Mouse (Mus musculus): ENCODE measurements around the gene Olfr71. TPM values are rescaled to one million over a fixed set of nuclear protein-coding genes. Genes with fewer than 3 reads are reported as not detected.

Gene Olfr71
- total RNA-seq, 1 experiment = not detected

DNA sequence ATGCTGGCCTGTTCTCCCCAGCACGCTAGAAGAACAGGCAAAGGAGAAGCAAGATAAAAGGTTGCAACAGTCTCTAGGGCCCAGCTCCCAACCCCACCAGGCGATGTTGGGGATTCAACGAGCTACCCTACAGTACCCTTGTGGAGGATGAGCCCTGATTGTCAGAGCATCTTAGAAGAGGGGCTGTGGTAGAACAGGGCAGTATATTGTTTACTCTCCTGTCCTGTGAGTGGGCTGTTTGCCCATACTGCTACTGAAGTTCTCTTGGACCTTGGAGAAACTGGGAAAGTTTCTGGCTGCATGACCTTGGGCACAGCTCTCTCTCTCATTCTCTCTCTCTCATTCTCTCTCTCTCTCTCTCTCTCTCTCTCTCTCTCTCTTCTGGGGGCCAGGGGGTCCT, 19.1 kb upstream of the Olfr71 start:
- no peak overlapping the region for H3K4me3 ChIP-seq (ENCODE audit: insufficient read depth in 1 of 2, low read depth in 1 of 2, low read length in 2 of 2, poor library complexity in 1 of 2, severe bottlenecking in 1 of 2)
- H3K9me3 ChIP-seq (ENCODE audit: control insufficient read depth, insufficient read depth, low read depth, low read length) = no peaks in the 10 kb centered on the region
- no peaks in the 10 kb centered on the region for H3K36me3 ChIP-seq (ENCODE audit: control insufficient read depth, insufficient read depth, low read length, poor library complexity, severe bottlenecking)
- no peak for DNase-seq (ENCODE audit: low read depth, low spot score)
- no peak overlapping the region for H3K27ac ChIP-seq (ENCODE audit: insufficient read depth, low read depth, low read length, poor library complexity, severe bottlenecking)
- in situ Hi-C loops (cut with MboI; ENCODE audit: low sequenced_read_pairs in 2 of 2, unreplicated experiment in 2 of 2) = loop anchor here (25.0 kb wide), 1 partner anchor 133 kb away; the partner anchor contains the start of gene Olfr155 (in 2 of the 2)
- no peak overlapping the region for H3K9ac ChIP-seq (ENCODE audit: insufficient read depth, low read depth, low read length, poor library complexity, severe bottlenecking)
- TF ChIP-seq CHD2 (IDR thresholded peaks at IDR 0.05; ENCODE audit: low read depth, low read length) (no peak), ZNF384 (IDR thresholded peaks at IDR 0.05; ENCODE audit: low read depth, low read length) (no peak), MAFK (IDR thresholded peaks at IDR 0.05; ENCODE audit: insufficient read depth, low read depth, low read length) (no peak), ZC3H11A (IDR thresholded peaks at IDR 0.05; ENCODE audit: borderline replicate concordance, low read depth, low read length) (no peak), HCFC1 (IDR thresholded peaks at IDR 0.05; ENCODE audit: borderline replicate concordance, insufficient read depth, low read length) (no peak)
- H3K4me1 ChIP-seq (ENCODE audit: control insufficient read depth in 2 of 2, insufficient read depth in 2 of 2, low read length in 2 of 2, poor library complexity in 1 of 2) = peaks cover 5 to 13% of the 10 kb centered on the region in 2 experiments; a peak in 3 of 4 replicates

DNA sequence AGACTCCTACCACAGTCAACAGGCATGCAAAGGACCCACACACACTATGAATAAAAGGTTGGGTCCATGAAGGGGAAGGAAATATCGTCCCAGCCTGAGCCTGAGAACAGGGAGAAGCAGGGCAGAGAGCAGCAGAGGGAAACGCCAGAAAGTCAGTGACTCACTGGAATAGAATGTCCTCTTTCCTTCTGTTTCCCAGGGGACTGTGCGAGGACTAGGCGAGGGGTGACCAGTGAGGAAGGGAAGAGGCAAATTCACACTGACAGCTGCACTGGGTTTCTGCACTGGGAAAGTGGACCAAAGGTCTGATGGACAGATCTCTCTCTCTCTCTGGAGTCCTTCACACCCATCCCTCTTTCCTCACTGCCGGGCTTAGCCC, 18.5 kb upstream of the Olfr71 start:
- TF ChIP-seq HCFC1 (IDR thresholded peaks at IDR 0.05; ENCODE audit: borderline replicate concordance, insufficient read depth, low read length) (no peak), ZC3H11A (IDR thresholded peaks at IDR 0.05; ENCODE audit: borderline replicate concordance, low read depth, low read length) (no peak), MAFK (IDR thresholded peaks at IDR 0.05; ENCODE audit: insufficient read depth, low read depth, low read length) (no peak)
- H3K36me3 ChIP-seq (ENCODE audit: control insufficient read depth, insufficient read depth, low read length, poor library complexity, severe bottlenecking) = no peaks in the 10 kb centered on the region
- no peak overlapping the region for H3K4me3 ChIP-seq (ENCODE audit: insufficient read depth in 1 of 2, low read depth in 1 of 2, low read length in 2 of 2, poor library complexity in 1 of 2, severe bottlenecking in 1 of 2)
- H3K4me1 ChIP-seq (ENCODE audit: control insufficient read depth in 2 of 2, insufficient read depth in 2 of 2, low read length in 2 of 2, poor library complexity in 1 of 2) = peaks cover 5 to 13% of the 10 kb centered on the region in 2 experiments; a peak in 3 of 4 replicates
- in situ Hi-C loops (cut with MboI; ENCODE audit: low sequenced_read_pairs in 2 of 2, unreplicated experiment in 2 of 2) = loop anchor here (25.0 kb wide), 1 partner anchor 134 kb away; the partner anchor contains the start of gene Olfr155 (in 2 of the 2)
- no peak overlapping the region for H3K27ac ChIP-seq (ENCODE audit: insufficient read depth, low read depth, low read length, poor library complexity, severe bottlenecking)
- no peak for DNase-seq (ENCODE audit: low read depth, low spot score)
- no peaks in the 10 kb centered on the region for H3K9me3 ChIP-seq (ENCODE audit: control insufficient read depth, insufficient read depth, low read depth, low read length)
- no peak overlapping the region for H3K9ac ChIP-seq (ENCODE audit: insufficient read depth, low read depth, low read length, poor library complexity, severe bottlenecking)

DNA sequence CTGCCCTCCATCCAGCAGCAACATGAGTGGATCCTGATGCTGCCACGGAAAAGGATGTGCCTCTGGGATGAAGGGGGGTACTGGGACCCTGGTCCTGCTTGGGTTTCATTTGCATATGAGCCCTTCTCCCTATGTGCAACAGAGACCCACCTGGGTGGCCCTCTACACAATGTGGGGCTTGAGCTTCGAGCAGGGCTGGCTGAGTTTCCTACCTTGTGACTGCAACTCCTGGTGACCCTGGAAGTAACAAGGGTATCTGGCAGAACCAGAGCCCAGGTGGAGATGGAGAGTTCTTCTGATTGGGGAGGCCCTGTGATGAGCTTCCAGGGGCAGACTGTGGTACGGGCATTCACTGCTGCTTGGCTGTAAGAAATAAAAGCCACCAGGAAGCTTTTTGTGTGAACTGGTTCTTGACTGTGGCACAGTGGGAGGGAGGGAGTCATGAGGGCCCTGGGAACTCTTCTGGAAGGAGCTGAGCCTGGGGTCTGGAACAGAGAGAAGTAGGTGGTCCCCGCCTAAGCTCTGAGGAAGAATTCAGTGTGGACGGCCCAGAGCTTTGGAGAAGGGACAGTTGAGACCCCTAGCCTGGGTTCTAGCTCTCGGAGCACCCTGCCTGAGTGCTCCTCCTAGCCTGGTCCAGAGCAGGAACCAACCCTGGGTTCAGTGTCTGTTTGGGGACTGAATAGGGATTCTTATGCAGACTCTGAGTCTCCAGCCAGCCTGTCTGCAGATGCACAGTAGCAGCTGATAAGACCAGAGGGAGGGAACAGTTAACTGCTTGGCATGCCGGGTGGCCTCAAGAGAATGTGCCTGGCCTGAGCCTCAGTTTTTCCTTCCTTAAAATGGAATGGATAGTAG, 17.9 kb upstream of the Olfr71 start:
- Histone ChIP-seq H3K27ac (ENCODE audit: insufficient read depth, low read depth, low read length, poor library complexity, severe bottlenecking) (no peak overlapping the region), H3K9ac (ENCODE audit: insufficient read depth, low read depth, low read length, poor library complexity, severe bottlenecking) (no peak overlapping the region), H3K4me3 (ENCODE audit: insufficient read depth in 1 of 2, low read depth in 1 of 2, low read length in 2 of 2, poor library complexity in 1 of 2, severe bottlenecking in 1 of 2) (no peak overlapping the region), H3K36me3 (ENCODE audit: control insufficient read depth, insufficient read depth, low read length, poor library complexity, severe bottlenecking) (no peaks in the 10 kb centered on the region), H3K9me3 (ENCODE audit: control insufficient read depth, insufficient read depth, low read depth, low read length) (no peaks in the 10 kb centered on the region), H3K4me1 (ENCODE audit: control insufficient read depth in 2 of 2, insufficient read depth in 2 of 2, low read length in 2 of 2, poor library complexity in 1 of 2) (peaks cover 5 to 13% of the 10 kb centered on the region in 2 experiments; a peak in 3 of 4 replicates)
- in situ Hi-C loops (cut with MboI; ENCODE audit: low sequenced_read_pairs in 2 of 2, unreplicated experiment in 2 of 2) = loop anchor here (25.0 kb wide), 1 partner anchor 134 kb away; the partner anchor contains the start of gene Olfr155 (in 2 of the 2)
- DNase-seq (ENCODE audit: low read depth, low spot score) = no peak
- TF ChIP-seq HCFC1 (IDR thresholded peaks at IDR 0.05; ENCODE audit: borderline replicate concordance, insufficient read depth, low read length) (no peak), ZC3H11A (IDR thresholded peaks at IDR 0.05; ENCODE audit: borderline replicate concordance, low read depth, low read length) (no peak), MAFK (IDR thresholded peaks at IDR 0.05; ENCODE audit: insufficient read depth, low read depth, low read length) (no peak), CHD2 (IDR thresholded peaks at IDR 0.05; ENCODE audit: low read depth, low read length) (no peak), ZNF384 (IDR thresholded peaks at IDR 0.05; ENCODE audit: low read depth, low read length) (no peak)

DNA sequence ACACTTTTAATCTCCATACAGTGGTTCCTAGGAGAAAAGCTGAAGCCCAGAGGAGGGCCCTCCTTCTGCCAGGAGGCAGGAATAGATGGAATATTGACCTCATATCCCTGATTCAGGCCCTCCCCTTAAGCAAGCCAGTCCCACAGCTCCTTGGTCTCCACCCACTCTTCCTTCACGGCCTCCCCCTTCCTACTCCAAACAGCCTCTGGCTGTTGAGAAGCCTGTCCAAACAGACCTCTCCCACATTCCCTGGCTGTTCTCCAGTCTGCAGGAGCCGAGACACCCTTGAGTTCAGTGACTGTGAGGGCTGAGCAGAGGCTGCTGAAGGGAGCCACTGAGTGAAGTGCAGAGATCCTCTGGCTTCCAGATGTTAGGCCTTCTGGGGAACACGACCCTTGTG, 16.9 kb upstream of the Olfr71 start, which contains the start of gene Hrct1:
Gene Hrct1 (plus strand): TSS at position 194 of the 400 bp plus-strand sequence.
- H3K27ac ChIP-seq (ENCODE audit: insufficient read depth, low read depth, low read length, poor library complexity, severe bottlenecking) = no peak within 1 kb of the TSS

More for the DNA sequence above, 16.9 kb upstream of the Olfr71 start, which contains the start of gene Hrct1:
- in situ Hi-C loops (cut with MboI; ENCODE audit: low sequenced_read_pairs in 2 of 2, unreplicated experiment in 2 of 2) = loop anchor here (25.0 kb wide), 1 partner anchor 135 kb away; the partner anchor contains the start of gene Olfr155 (in 2 of the 2)
- H3K4me3 ChIP-seq (ENCODE audit: insufficient read depth in 1 of 2, low read depth in 1 of 2, low read length in 2 of 2, poor library complexity in 1 of 2, severe bottlenecking in 1 of 2) = no peak within 1 kb of the TSS
- no peaks in the 10 kb centered on the region for H3K36me3 ChIP-seq (ENCODE audit: control insufficient read depth, insufficient read depth, low read length, poor library complexity, severe bottlenecking)
- H3K4me1 ChIP-seq (ENCODE audit: control insufficient read depth in 2 of 2, insufficient read depth in 2 of 2, low read length in 2 of 2, poor library complexity in 1 of 2) = peaks cover 5 to 13% of the 10 kb centered on the region in 2 experiments; a peak in 3 of 4 replicates
- no peak for TF ChIP-seq CHD2 (IDR thresholded peaks at IDR 0.05; ENCODE audit: low read depth, low read length)
- TF ChIP-seq MAFK (IDR thresholded peaks at IDR 0.05; ENCODE audit: insufficient read depth, low read depth, low read length) = no peak
- TF ChIP-seq HCFC1 (IDR thresholded peaks at IDR 0.05; ENCODE audit: borderline replicate concordance, insufficient read depth, low read length) = no peak
- TF ChIP-seq ZNF384 (IDR thresholded peaks at IDR 0.05; ENCODE audit: low read depth, low read length) = no peak
- no peak for TF ChIP-seq ZC3H11A (IDR thresholded peaks at IDR 0.05; ENCODE audit: borderline replicate concordance, low read depth, low read length)
- no peak for DNase-seq (ENCODE audit: low read depth, low spot score)
- H3K9me3 ChIP-seq (ENCODE audit: control insufficient read depth, insufficient read depth, low read depth, low read length) = no peaks in the 10 kb centered on the region
- H3K9ac ChIP-seq (ENCODE audit: insufficient read depth, low read depth, low read length, poor library complexity, severe bottlenecking) = no peak within 1 kb of the TSS

Data from ES-E14 (cell line).